Mouse (Mus musculus) heart, embryonic 15.5 days (tissue): Measurements from ENCODE around the gene Rora. TPM values are rescaled to one million over a fixed set of nuclear protein-coding genes. Genes with fewer than 3 reads are reported as not detected.

Source experiments
- ATAC-seq: fragments of 200-750 bp; cut with Nextera tagmentation; replicated peaks from 2 replicates; pipeline ENCODE4 v1.8.0; 2017; ENCODE audit warnings: low read depth, moderate TSS enrichment; ENCODE audit not compliant: insufficient number of reproducible peaks, insufficient read depth, low FRiP score
- H3K27ac ChIP-seq: fragments of 300-500 bp; sonication (generic); 2 replicates; pipeline ENCODE4 v1.5.1; 2015; ENCODE audit warnings: mild to moderate bottlenecking, inconsistent platforms
- H3K27me3 ChIP-seq: fragments of 300-500 bp; sonication (generic); 2 replicates; pipeline ENCODE4 v1.6.1; 2015; ENCODE audit warnings: inconsistent platforms
- H3K36me3 ChIP-seq: fragments of 300-500 bp; sonication (generic); 2 replicates; pipeline ENCODE4 v1.6.1; 2015; ENCODE audit warnings: mild to moderate bottlenecking, inconsistent platforms
- H3K4me1 ChIP-seq: fragments of 300-500 bp; sonication (generic); replicated peaks from 2 replicates; pipeline ENCODE4 v1.6.1; 2015; ENCODE audit warnings: inconsistent platforms
- H3K4me2 ChIP-seq: fragments of 300-500 bp; sonication (generic); 2 replicates; pipeline ENCODE4 v1.6.1; 2015; ENCODE audit warnings: inconsistent platforms, mild to moderate bottlenecking, moderate library complexity
- H3K4me3 ChIP-seq: fragments of 300-500 bp; sonication (generic); 2 replicates; pipeline ENCODE4 v1.5.1; 2015; ENCODE audit warnings: mild to moderate bottlenecking, inconsistent platforms
- H3K9ac ChIP-seq: fragments of 300-500 bp; sonication (generic); 2 replicates; pipeline ENCODE4 v1.6.1; 2015; ENCODE audit warnings: mild to moderate bottlenecking, inconsistent platforms
- H3K9me3 ChIP-seq: fragments of 300-500 bp; sonication (generic); replicated peaks from 2 replicates; pipeline ENCODE4 v1.6.1; 2016; ENCODE audit warnings: inconsistent platforms
- WGBS: fragments of 180-500 bp; shearing (Covaris S2); methylation state at CpG from one replicate; pipeline ENCODE4 v1.1.7; 2015; ENCODE audit warnings: mixed read lengths; 5-methylcytosine and 5-hydroxymethylcytosine counted together
- polyA plus RNA-seq: library from polyadenylated mRNA; unstranded; fragments of >200 nt; fragmentation: Nextera tagmentation; extraction: Ambion mirVana; gene quantifications from 2 replicates; pipeline ENCODE4 v1.2.1, GENCODE M21; 2015

The Rora gene
- polyA plus RNA-seq, 1 experiment from 2014 or later = 7.3 TPM

DNA sequence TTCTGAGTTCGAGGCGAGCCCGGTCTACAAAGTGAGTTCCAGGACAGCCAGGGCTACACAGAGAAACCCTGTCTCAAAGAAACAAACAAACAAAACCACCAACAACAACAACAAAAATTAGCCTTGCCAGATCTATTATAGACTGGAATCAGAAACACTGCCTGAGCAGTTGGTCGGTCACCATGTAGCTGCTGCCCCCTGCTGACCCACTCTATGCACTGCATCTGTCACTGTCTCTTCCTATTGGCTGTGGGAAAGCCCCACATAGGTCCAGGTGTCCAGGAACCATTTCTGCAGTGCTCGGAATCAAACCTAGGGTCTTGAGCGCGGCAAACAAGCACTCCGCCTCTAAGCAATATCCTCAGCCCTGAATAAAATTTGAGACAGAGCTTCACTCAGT, 714.5 kb downstream of the Rora start:
- no peaks in the 10 kb centered on the region for H3K27me3 ChIP-seq
- ATAC-seq = no peak
- no peak overlapping the region for H3K9ac ChIP-seq
- H3K9me3 ChIP-seq = no peaks in the 10 kb centered on the region
- H3K4me1 ChIP-seq = peaks cover 5% of the 10 kb centered on the region
- no peak overlapping the region for H3K27ac ChIP-seq
- no peak overlapping the region for H3K4me2 ChIP-seq
- peaks cover 2% of the 10 kb centered on the region; the same call in 1 of the 2 replicates for H3K36me3 ChIP-seq
- WGBS = 70% methylated on average over 8 of the region's 8 CpGs
- no peak overlapping the region for H3K4me3 ChIP-seq

DNA sequence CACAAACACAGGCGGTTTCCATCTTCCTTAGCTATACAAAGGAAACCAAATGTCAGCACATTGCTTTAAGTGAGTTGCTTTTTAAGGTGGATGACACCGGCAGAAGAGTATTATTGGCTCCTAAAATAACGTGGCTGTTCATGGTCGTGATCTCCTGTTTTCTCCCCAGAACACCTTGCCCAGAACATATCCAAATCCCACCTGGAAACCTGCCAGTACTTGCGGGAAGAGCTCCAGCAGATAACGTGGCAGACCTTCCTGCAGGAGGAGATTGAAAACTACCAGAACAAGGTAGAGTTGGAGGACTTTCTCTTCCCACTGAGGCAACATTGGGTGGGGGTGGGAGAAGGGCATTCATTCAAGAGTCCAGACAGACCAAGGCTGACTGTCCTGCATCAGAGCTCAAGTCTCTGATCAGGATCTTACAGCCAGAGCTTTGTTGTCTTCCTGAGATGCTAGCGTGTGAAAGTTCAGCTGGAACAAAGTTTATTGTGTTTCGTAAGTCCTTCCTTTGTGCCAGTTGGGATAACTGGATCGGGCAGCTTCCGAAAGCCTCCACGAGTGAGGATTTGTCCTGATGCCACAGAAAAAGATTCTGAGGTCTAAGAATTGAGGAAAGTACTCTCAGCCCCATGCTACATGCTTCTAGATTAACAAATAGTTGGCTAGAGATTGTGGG, 717.6 kb downstream of the Rora start:
- Histone ChIP-seq H3K9ac (no peak overlapping the region), H3K27ac (no peak overlapping the region), H3K27me3 (no peaks in the 10 kb centered on the region), H3K4me3 (no peak overlapping the region), H3K9me3 (no peaks in the 10 kb centered on the region), H3K4me2 (no peak overlapping the region), H3K36me3 (peaks cover 6% of the 10 kb centered on the region; the same call in 1 of the 2 replicates), H3K4me1 (peaks cover 5% of the 10 kb centered on the region)
- ATAC-seq = no peak
- 61% methylated on average over 11 of the region's 11 CpGs for WGBS

DNA sequence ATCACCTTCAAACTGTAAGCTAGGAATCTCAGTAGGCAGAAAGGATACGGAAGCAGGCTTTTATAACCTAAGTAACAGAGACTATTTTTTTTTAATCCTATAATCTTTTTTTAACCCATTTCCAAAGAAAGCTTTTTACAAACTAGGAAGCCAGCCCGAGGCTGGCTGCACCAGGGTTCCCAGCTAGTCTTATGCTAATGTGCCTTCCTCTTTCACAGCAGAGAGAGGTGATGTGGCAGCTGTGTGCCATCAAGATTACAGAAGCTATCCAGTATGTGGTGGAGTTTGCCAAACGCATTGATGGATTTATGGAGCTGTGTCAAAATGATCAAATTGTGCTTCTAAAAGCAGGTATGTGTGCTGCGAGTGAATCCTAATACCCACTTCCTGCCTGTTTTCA, 719.3 kb downstream of the Rora start:
- no peak overlapping the region for H3K9ac ChIP-seq
- peaks cover 12% of the 10 kb centered on the region; the same call in 1 of the 2 replicates for H3K36me3 ChIP-seq
- WGBS = 52% methylated on average over 4 of the region's 4 CpGs
- H3K4me1 ChIP-seq = peaks cover 5% of the 10 kb centered on the region
- no peak overlapping the region for H3K27ac ChIP-seq
- ATAC-seq = no peak
- no peaks in the 10 kb centered on the region for H3K27me3 ChIP-seq
- no peak overlapping the region for H3K4me2 ChIP-seq
- H3K9me3 ChIP-seq = no peaks in the 10 kb centered on the region
- no peak overlapping the region for H3K4me3 ChIP-seq

DNA sequence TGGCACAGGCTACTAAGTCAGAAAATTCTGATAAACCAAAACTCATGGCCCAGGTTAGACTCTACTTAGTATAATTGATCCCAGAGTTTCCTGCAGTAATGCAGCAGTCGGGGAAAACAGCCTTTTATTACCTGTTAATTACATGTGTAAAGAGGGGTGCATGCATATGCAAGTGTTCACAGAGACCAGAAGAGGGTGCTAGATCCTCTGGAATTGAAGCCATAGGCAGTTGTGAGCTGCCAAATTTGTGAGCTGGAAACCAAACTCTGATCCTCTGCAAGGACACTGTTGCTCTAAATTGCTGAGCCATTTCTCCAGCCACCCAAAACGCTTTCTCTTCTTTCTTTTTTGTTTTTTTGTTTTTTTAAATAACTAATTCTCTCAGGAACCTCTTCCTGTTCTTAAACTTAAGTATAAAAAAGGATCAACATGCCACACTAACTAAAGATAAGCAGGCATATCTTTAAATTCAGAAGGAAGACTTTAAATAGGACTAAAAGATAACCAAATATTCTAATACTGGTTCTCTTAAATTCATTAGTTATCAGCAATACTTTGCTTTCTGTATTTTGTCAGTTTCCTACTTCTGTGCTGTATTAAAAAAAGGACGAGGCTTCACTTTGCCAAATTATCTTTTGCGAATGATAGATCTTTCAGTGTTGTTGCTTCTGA, 723.5 kb downstream of the Rora start:
- Histone ChIP-seq H3K27me3 (no peaks in the 10 kb centered on the region), H3K36me3 (peaks cover 12% of the 10 kb centered on the region; the same call in 1 of the 2 replicates), H3K9ac (no peak overlapping the region), H3K9me3 (no peaks in the 10 kb centered on the region), H3K4me3 (no peak overlapping the region), H3K4me1 (peaks cover 4% of the 10 kb centered on the region; the same call in 1 of the 2 replicates), H3K27ac (no peak overlapping the region), H3K4me2 (no peak overlapping the region)
- 82% methylated on average over 4 of the region's 4 CpGs for WGBS
- ATAC-seq = no peak

DNA sequence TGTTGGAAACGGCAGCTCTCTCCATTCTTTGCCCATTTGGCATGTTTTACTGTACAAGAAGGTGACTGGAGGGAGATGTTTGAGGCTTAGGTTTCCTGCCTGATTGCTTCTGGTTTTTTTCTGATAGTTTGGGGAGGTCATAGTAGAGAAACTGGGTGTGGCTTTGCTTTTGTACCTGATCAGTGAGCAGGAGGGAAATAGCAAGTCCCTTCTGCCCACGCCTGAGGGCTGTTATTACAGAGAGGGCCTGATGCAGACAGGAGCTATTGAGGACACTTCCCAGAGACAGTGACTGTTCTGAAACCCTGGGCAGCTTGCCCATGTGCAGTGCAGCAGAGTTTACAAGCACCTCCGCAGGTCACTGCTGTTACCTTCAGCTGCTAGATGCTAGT, 724.1 kb downstream of the Rora start:
- H3K4me3 ChIP-seq = no peak overlapping the region
- H3K4me1 ChIP-seq = peaks cover 4% of the 10 kb centered on the region; the same call in 1 of the 2 replicates
- no peaks in the 10 kb centered on the region for H3K27me3 ChIP-seq
- no peak overlapping the region for H3K4me2 ChIP-seq
- ATAC-seq = no peak
- no peak overlapping the region for H3K27ac ChIP-seq
- 79% methylated on average over 3 of the region's 3 CpGs for WGBS
- H3K9me3 ChIP-seq = no peaks in the 10 kb centered on the region
- no peak overlapping the region for H3K9ac ChIP-seq
- H3K36me3 ChIP-seq = peaks cover 12% of the 10 kb centered on the region; the same call in 1 of the 2 replicates

DNA sequence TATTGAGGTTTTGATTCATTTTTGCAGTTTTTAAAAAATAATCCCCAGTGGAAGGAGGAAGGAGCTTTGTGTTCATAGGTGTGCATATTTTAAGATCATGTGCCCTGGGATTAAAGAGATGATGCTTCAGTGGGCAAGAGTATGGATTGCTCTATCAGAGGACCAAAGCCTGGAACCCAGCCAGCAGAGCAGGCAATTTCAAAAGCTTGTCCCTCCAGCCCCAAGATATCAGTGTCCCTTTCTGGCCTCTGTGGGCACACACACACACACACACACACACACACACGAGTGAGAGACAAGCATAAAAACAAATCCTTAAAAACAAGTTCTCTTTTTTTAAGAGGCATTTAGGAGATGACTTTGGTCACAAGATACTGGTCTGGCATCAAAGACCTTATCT, 727.0 kb downstream of the Rora start:
- H3K36me3 ChIP-seq = peaks cover 7% of the 10 kb centered on the region; the same call in 1 of the 2 replicates
- H3K27me3 ChIP-seq = no peaks in the 10 kb centered on the region
- no peaks in the 10 kb centered on the region for H3K9me3 ChIP-seq
- H3K27ac ChIP-seq = no peak overlapping the region
- no peak overlapping the region for H3K4me3 ChIP-seq
- peaks cover 4% of the 10 kb centered on the region; the same call in 1 of the 2 replicates for H3K4me1 ChIP-seq
- H3K4me2 ChIP-seq = no peak overlapping the region
- WGBS = 32% methylated on average over 1 of the region's 1 CpGs
- H3K9ac ChIP-seq = no peak overlapping the region
- ATAC-seq = no peak

DNA sequence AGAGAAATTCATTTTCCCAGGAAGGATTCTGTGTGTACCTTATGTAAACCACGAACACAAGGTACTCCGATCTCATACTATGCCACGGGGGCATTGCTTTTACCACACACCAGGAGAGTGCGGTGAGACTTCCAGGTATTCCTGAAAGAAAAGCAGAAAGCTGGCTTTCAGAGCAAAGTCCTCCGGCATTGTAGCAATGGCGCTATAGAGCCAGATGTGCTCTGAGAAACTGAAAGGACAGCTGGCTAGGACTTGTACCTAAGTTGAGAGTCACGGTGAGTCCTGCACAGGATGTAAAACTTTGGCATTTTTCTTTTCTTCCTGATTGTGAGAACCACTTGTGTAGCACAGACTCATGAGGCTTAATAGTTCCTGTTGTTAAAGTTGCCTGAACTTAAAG, 728.2 kb downstream of the Rora start:
- no peaks in the 10 kb centered on the region for H3K9me3 ChIP-seq
- H3K4me2 ChIP-seq = no peak overlapping the region
- H3K27me3 ChIP-seq = no peaks in the 10 kb centered on the region
- ATAC-seq = no peak
- H3K9ac ChIP-seq = no peak overlapping the region
- H3K4me3 ChIP-seq = no peak overlapping the region
- H3K36me3 ChIP-seq = 0 out of 2 replicates have a peak, but pooled peaks cover 3% of the 10 kb centered on the region
- peaks cover 4% of the 10 kb centered on the region; the same call in 1 of the 2 replicates for H3K4me1 ChIP-seq
- no peak overlapping the region for H3K27ac ChIP-seq
- WGBS = 64% methylated on average over 7 of the region's 7 CpGs

DNA sequence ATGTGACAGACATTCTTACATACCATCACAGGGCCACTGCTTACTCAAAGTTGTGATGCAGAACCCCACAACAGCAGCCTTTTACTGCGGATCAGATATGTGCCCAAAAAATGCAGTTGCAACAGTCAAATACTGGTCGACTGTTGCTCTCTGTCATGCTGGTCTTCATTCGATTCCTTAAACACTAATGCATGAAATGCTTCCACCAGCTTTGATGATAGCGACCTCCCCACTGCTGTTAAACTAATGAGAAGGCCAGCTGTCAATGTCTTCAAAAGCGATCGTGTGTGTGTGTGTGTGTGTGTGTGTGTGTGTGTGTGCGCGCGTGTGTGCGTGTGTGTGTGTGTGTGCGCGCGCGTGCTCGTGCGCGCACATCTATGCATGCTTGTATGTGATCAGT, 730.9 kb downstream of the Rora start:
- no peak for ATAC-seq
- Histone ChIP-seq H3K4me3 (no peak overlapping the region), H3K4me1 (peaks cover 4% of the 10 kb centered on the region; the same call in 1 of the 2 replicates), H3K9ac (no peak overlapping the region), H3K27ac (no peak overlapping the region), H3K36me3 (no peaks in the 10 kb centered on the region), H3K9me3 (no peaks in the 10 kb centered on the region), H3K4me2 (no peak overlapping the region), H3K27me3 (no peaks in the 10 kb centered on the region)
- 89% methylated on average over 17 of the region's 17 CpGs for WGBS

DNA sequence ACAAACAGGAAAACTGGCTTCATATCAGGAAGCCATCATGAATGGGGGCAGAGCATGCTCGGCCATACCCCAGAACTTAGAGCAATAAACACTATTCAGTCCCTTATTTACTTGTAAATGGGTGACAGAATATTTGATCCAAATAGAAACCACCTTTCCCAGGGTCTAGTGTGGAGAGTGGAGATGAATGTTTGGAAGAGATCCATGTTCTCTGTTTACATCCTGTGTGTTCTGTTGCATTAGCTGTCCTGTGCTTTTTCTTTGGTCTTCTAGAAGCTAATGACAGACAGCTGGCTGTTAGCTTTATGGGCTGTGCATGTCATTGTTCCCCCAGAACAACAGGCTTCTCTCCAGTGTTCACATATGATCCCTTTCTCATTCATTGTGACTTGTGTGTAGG, 731.3 kb downstream of the Rora start:
- Histone ChIP-seq H3K4me1 (peaks cover 4% of the 10 kb centered on the region; the same call in 1 of the 2 replicates), H3K4me3 (no peak overlapping the region), H3K9me3 (no peaks in the 10 kb centered on the region), H3K27ac (no peak overlapping the region), H3K9ac (no peak overlapping the region), H3K4me2 (no peak overlapping the region), H3K36me3 (no peaks in the 10 kb centered on the region), H3K27me3 (no peaks in the 10 kb centered on the region)
- WGBS = 75% methylated on average over 1 of the region's 1 CpGs
- no peak for ATAC-seq

DNA sequence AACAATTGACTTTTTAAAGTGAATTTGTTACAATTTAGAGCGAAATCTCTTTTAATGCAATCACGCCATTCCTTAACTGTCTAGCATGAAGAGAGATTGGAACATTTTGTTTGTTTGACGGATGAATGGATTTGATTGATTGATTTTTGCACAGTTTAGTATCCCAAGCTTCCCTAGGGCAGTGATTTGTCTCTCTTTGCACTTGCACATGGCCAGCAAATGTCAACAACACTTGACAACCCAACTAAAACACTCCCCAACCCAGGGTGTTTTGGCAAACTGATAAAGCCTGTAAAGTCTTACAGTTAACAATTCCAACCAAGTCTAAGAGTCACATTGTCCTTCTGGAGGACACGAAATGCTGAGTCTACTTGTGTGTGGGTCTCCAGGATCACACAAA, 733.7 kb downstream of the Rora start:
- no peak overlapping the region for H3K4me2 ChIP-seq
- H3K4me1 ChIP-seq = no peaks in the 10 kb centered on the region
- no peak overlapping the region for H3K4me3 ChIP-seq
- no peak for ATAC-seq
- no peak overlapping the region for H3K27ac ChIP-seq
- WGBS = 72% methylated on average over 4 of the region's 4 CpGs
- no peaks in the 10 kb centered on the region for H3K27me3 ChIP-seq
- H3K9ac ChIP-seq = no peak overlapping the region
- no peaks in the 10 kb centered on the region for H3K9me3 ChIP-seq
- H3K36me3 ChIP-seq = no peaks in the 10 kb centered on the region

DNA sequence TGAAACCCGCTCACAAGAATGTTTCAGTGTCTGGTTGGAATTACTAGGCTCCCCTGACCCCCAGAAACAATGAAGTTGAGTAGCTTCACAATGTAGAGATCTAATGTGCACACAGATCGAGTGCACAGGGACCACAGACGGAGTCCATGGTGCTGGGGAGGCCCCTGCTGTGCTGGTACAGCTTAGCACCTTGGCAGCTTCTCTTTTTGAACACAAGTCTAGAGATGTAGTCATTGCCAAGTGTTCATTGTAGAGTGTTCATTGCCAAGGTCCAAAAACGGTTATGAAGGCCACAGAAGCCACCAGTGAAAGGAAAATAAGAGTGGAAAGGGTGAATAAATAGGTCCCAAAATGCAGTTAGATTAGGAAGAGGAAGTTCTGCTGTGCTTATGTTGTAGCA, 737.0 kb downstream of the Rora start:
- no peak for ATAC-seq
- Histone ChIP-seq H3K9ac (no peak overlapping the region), H3K4me1 (no peaks in the 10 kb centered on the region), H3K4me3 (no peak overlapping the region), H3K27ac (no peak overlapping the region), H3K9me3 (no peaks in the 10 kb centered on the region), H3K4me2 (no peak overlapping the region), H3K27me3 (no peaks in the 10 kb centered on the region), H3K36me3 (no peaks in the 10 kb centered on the region)
- WGBS = 69% methylated on average over 4 of the region's 4 CpGs

DNA sequence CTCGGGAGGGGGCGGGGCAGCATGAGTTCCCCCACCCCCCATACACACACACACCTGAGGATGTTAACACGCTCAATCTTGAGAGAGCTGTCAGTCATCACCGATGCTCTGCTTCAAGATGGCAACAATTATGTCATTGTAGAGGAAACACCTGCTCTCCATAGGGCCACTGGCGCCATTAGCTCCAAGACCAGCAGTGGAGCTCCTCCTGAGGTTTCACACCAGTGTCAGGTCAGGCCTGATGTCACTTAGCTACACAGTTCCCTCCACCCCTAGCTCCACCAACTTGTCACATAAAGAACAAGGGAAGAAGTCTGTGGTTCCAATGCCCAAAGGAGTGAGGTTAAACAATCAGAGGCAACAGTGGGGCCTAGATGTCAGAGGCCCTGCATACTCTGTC, 740.6 kb downstream of the Rora start:
- ATAC-seq = no peak

More for the DNA sequence above, 740.6 kb downstream of the Rora start:
- no peaks in the 10 kb centered on the region for H3K9me3 ChIP-seq
- no peak overlapping the region for H3K9ac ChIP-seq
- no peak overlapping the region for H3K4me3 ChIP-seq
- H3K36me3 ChIP-seq = no peaks in the 10 kb centered on the region
- no peak overlapping the region for H3K27ac ChIP-seq
- peaks cover 8% of the 10 kb centered on the region; the same call in 1 of the 2 replicates for H3K4me1 ChIP-seq
- 79% methylated on average over 5 of the region's 5 CpGs for WGBS
- H3K4me2 ChIP-seq = no peak overlapping the region
- H3K27me3 ChIP-seq = no peaks in the 10 kb centered on the region
